Mouse (Mus musculus) myocyte (in vitro differentiated cells): ENCODE results near the gene Gm5269. TPM values are rescaled to one million over a fixed set of nuclear protein-coding genes. Genes with fewer than 3 reads are reported as not detected.

Experiments used
- H3K27me3 ChIP-seq: one replicate; pipeline ENCODE4 v1.6.1; 2011; ENCODE audit not compliant: control insufficient read depth, insufficient read depth, insufficient read length
- H3K36me3 ChIP-seq: one replicate; pipeline ENCODE4 v1.6.1; 2011; ENCODE audit not compliant: control insufficient read depth, insufficient read depth
- H3K4me2 ChIP-seq: one replicate; pipeline ENCODE4 v1.6.1; 2011; ENCODE audit warnings: low read depth, control low read depth
- H3K4me3 ChIP-seq: one replicate; pipeline ENCODE4 v1.5.1; 2011; ENCODE audit warnings: mild to moderate bottlenecking, control low read depth, moderate library complexity
- H3K79me2 ChIP-seq: one replicate; pipeline ENCODE4 v1.6.1; 2011; ENCODE audit not compliant: control insufficient read depth, insufficient read depth
- H3ac ChIP-seq: one replicate; pipeline ENCODE4 v1.6.1; 2011; ENCODE audit not compliant: control insufficient read depth, insufficient read length
- CEBPB ChIP-seq: IDR thresholded peaks from 2 replicates; pipeline ENCODE4 v1.6.1; 2011; ENCODE audit warnings: mild to moderate bottlenecking, moderate library complexity; ENCODE audit not compliant: poor library complexity, insufficient read depth, severe bottlenecking
- E2F4 ChIP-seq: IDR thresholded peaks from one replicate; pipeline ENCODE4 v1.6.1; 2011; ENCODE audit warnings: mild to moderate bottlenecking, control low read depth, moderate library complexity; ENCODE audit not compliant: insufficient read depth
- MAX ChIP-seq: IDR thresholded peaks from one replicate; pipeline ENCODE4 v1.6.1; 2011; ENCODE audit warnings: low read depth, mild to moderate bottlenecking, control low read depth
- MYOD1 ChIP-seq, 3 experiments: IDR thresholded peaks; one replicate each; pipeline ENCODE4 v1.6.1; 2011; ENCODE audit warnings: control low read depth in 2 of 3, low read depth in 2 of 3, mild to moderate bottlenecking in 2 of 3, moderate library complexity in 1 of 3; ENCODE audit not compliant: insufficient read length in 2 of 3, control insufficient read depth in 1 of 3
- MYOG ChIP-seq, 3 experiments: IDR thresholded peaks; one replicate each; pipeline ENCODE4 v1.6.1; 2011; ENCODE audit warnings: control low read depth in 2 of 3, low read depth in 2 of 3, mild to moderate bottlenecking in 2 of 3; ENCODE audit not compliant: insufficient read length in 2 of 3, control insufficient read depth in 1 of 3, insufficient read depth in 1 of 3
- POLR2A ChIP-seq: IDR thresholded peaks from one replicate; pipeline ENCODE4 v1.6.1; 2011; ENCODE audit warnings: low read depth, mild to moderate bottlenecking, control low read depth, moderate library complexity; ENCODE audit not compliant: insufficient read length
- POLR2AphosphoS2 ChIP-seq: IDR thresholded peaks from one replicate; pipeline ENCODE4 v1.6.1; 2011; ENCODE audit warnings: low read depth, control low read depth; ENCODE audit not compliant: insufficient read length
- REST ChIP-seq: IDR thresholded peaks from one replicate; pipeline ENCODE4 v1.6.1; 2011; ENCODE audit warnings: mild to moderate bottlenecking, control low read depth, moderate library complexity; ENCODE audit not compliant: insufficient read depth, insufficient read length
- SRF ChIP-seq: IDR thresholded peaks from one replicate; pipeline ENCODE4 v1.6.1; 2011; ENCODE audit warnings: low read depth; ENCODE audit not compliant: control insufficient read depth, insufficient read length
- TCF12 ChIP-seq: IDR thresholded peaks from one replicate; pipeline ENCODE4 v1.6.1; 2011; ENCODE audit warnings: mild to moderate bottlenecking, control low read depth; ENCODE audit not compliant: poor library complexity, insufficient read depth, severe bottlenecking
- TCF3 ChIP-seq: IDR thresholded peaks from one replicate; pipeline ENCODE4 v1.6.1; 2011; ENCODE audit warnings: low read depth, control low read depth; ENCODE audit not compliant: insufficient read length
- USF1 ChIP-seq: IDR thresholded peaks from one replicate; pipeline ENCODE4 v1.6.1; 2011; ENCODE audit warnings: low read depth, mild to moderate bottlenecking, control low read depth, moderate library complexity
- polyA plus RNA-seq: library from polyadenylated mRNA; unstranded; fragments of >200 nt; fragmentation: generic; extraction: Trizol; gene quantifications from one replicate; pipeline ENCODE4 v1.2.1, GENCODE M21; 2012; ENCODE audit warnings: missing spikeins

The Gm5269 gene
- polyA plus RNA-seq, 1 experiment: not detected

DNA sequence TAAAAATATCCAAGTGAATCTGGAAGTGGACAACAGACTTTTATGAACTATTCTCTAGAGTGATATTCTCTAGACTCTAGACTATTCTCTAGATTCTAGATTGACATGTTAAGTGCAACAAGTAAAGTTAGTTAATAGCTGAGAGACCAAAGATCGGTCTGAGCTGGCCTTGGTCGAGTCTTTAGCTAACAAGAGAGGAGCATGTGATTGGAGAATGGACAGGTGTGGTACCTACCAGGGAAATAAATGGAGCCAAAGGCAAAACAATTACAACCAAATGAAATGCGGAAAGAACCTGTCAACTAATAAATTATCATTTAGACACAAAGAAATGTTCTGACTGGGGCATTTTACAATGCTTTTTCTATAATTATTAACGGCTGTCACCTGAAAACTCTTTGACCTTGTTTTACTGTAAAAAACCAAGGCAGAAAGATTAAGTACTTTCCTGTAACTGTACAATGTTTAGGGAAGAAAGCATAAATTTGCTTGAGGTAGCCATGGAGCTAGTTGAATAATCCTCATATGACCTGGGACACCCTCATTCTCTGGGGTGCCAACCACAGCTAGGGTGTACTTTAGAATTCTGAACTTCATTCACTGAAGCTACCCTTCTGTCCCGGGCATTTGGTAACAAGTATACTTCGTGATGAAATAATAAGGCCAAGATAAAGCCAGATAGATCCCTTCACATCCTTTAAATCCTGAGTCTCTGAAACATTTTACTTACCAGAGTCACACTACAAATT lies 13.4 kb downstream of the Gm5269 start:
- H3K27me3 ChIP-seq: no peaks in the 10 kb centered on the region
- H3K4me3 ChIP-seq: no peak overlapping the region
- TF ChIP-seq E2F4 (no peak), SRF (no peak), TCF3 (no peak), POLR2A (no peak), USF1 (no peak), MYOD1 (IDR thresholded peaks at IDR 0.05; ENCODE audit: control insufficient read depth in 1 of 3, insufficient read length in 2 of 3, low read depth in 2 of 3) (no peak)
- no peaks in the 10 kb centered on the region for H3K36me3 ChIP-seq
- H3ac ChIP-seq: no peak overlapping the region
- H3K79me2 ChIP-seq: no peaks in the 10 kb centered on the region
- no peak overlapping the region for H3K4me2 ChIP-seq

- Histone ChIP-seq H3ac (no peak overlapping the region), H3K4me3 (no peak overlapping the region), H3K4me2 (no peak overlapping the region), H3K36me3 (no peaks in the 10 kb centered on the region), H3K79me2 (no peaks in the 10 kb centered on the region), H3K27me3 (no peaks in the 10 kb centered on the region)
- TF ChIP-seq TCF12: no peak
- no peak for TF ChIP-seq CEBPB
- no peak for TF ChIP-seq E2F4
- no peak for TF ChIP-seq REST
- no peak for TF ChIP-seq SRF
- TF ChIP-seq TCF3: no peak
- TF ChIP-seq POLR2A: no peak
- TF ChIP-seq MYOG (IDR thresholded peaks at IDR 0.05; ENCODE audit: control insufficient read depth in 1 of 3, insufficient read depth in 1 of 3, insufficient read length in 2 of 3, low read depth in 2 of 3): no peak
- TF ChIP-seq MYOD1 (IDR thresholded peaks at IDR 0.05; ENCODE audit: control insufficient read depth in 1 of 3, insufficient read length in 2 of 3, low read depth in 2 of 3): no peak
- no peak for TF ChIP-seq POLR2AphosphoS2
- no peak for TF ChIP-seq USF1
- no peak for TF ChIP-seq MAX
Measured at GRCm38 (mm10) chr1:45875640-45876039, 14.4 kb downstream of the Gm5269 start.

DNA sequence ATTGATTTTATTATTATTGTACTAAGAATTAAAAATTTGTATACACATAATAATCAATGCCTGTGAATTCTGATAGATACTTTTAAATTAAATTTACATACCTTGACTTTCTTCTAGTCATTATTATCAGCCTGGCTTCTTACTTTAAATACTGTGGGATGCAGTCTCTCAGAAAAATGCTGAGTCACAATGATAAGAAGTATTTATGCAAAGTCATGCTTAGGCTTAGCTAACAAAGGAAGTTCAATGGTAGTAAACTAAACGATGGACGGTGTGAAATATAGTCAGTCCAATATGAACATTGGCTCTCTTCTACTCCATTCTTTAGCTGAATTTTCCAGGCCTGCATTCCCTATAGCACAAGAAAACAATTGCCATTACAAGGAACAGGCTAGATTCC lies 16.8 kb downstream of the Gm5269 start:
- Histone ChIP-seq H3K4me3 (no peak overlapping the region), H3K79me2 (no peaks in the 10 kb centered on the region), H3ac (no peak overlapping the region), H3K27me3 (no peaks in the 10 kb centered on the region), H3K36me3 (no peaks in the 10 kb centered on the region), H3K4me2 (no peak overlapping the region)
- TF ChIP-seq MYOD1 (IDR thresholded peaks at IDR 0.05; ENCODE audit: control insufficient read depth in 1 of 3, insufficient read length in 2 of 3, low read depth in 2 of 3): no peak
- TF ChIP-seq CEBPB: no peak
- no peak for TF ChIP-seq E2F4
- no peak for TF ChIP-seq TCF12
- TF ChIP-seq POLR2AphosphoS2: no peak
- no peak for TF ChIP-seq MAX
- no peak for TF ChIP-seq USF1
- TF ChIP-seq MYOG (IDR thresholded peaks at IDR 0.05; ENCODE audit: control insufficient read depth in 1 of 3, insufficient read depth in 1 of 3, insufficient read length in 2 of 3, low read depth in 2 of 3): no peak
- no peak for TF ChIP-seq POLR2A
- no peak for TF ChIP-seq REST
- TF ChIP-seq SRF: no peak
- TF ChIP-seq TCF3: no peak

- no peaks in the 10 kb centered on the region for H3K36me3 ChIP-seq
- TF ChIP-seq REST: no peak
- no peak for TF ChIP-seq POLR2AphosphoS2
- no peak for TF ChIP-seq MAX
- no peak for TF ChIP-seq TCF12
- no peak for TF ChIP-seq MYOD1 (IDR thresholded peaks at IDR 0.05; ENCODE audit: control insufficient read depth in 1 of 3, insufficient read length in 2 of 3, low read depth in 2 of 3)
- no peak for TF ChIP-seq SRF
- TF ChIP-seq TCF3: no peak
- no peak for TF ChIP-seq E2F4
- TF ChIP-seq USF1: no peak
- TF ChIP-seq POLR2A: no peak
- TF ChIP-seq CEBPB: no peak
- no peak for TF ChIP-seq MYOG (IDR thresholded peaks at IDR 0.05; ENCODE audit: control insufficient read depth in 1 of 3, insufficient read depth in 1 of 3, insufficient read length in 2 of 3, low read depth in 2 of 3)
- H3K4me2 ChIP-seq: no peak overlapping the region
- no peak overlapping the region for H3ac ChIP-seq
- H3K79me2 ChIP-seq: no peaks in the 10 kb centered on the region
- no peak overlapping the region for H3K4me3 ChIP-seq
- H3K27me3 ChIP-seq: no peaks in the 10 kb centered on the region
Measured at GRCm38 (mm10) chr1:45868479-45869137, 21.5 kb downstream of the Gm5269 start.
